Mouse (Mus musculus) heart, postnatal 10 days (tissue): ENCODE measurements around the gene Col4a2. TPM values are rescaled to one million over a fixed set of nuclear protein-coding genes. Genes with fewer than 3 reads are reported as not detected.
A peak's percentile ranks its signal among the peaks of the same experiment; 100 is the strongest.

Experiments
- DNase-seq, 2 experiments: peaks; one replicate each; pipeline ENCODE4 v3.0.0; 2021
- intact Hi-C: fragments of 180-260 bp; cut with DNase I; formaldehyde crosslinking; loops from one replicate; pipeline ENCODE4 v1.15.1; 2025
- total RNA-seq, 2 experiments: library from RNA; stranded (reverse); gene quantifications; 2 replicates each; pipeline ENCODE4 v1.2.3; 2021

Gene Col4a2
- total RNA-seq, 2 experiments from 2014 or later, result 697 to 713 TPM

- DNase-seq, result no peak
- intact Hi-C loops, result no loop called here
Measured at GRCm38 (mm10) chr8:11290533-11290932, 22.1 kb upstream of the Col4a2 start.

GRCm38 (mm10) chr8:11292611-11293010, 20.0 kb upstream of the Col4a2 start:
- intact Hi-C loops, result no loop called here
- peak in 1 of 2 experiments; percentile 70 for DNase-seq

GRCm38 (mm10) chr8:11296282-11296943, 16.2 kb upstream of the Col4a2 start:
- intact Hi-C loops, result no loop called here

GRCm38 (mm10) chr8:11297141-11297838, 15.3 kb upstream of the Col4a2 start:
- peak; percentile 80 to 81 for DNase-seq
- intact Hi-C loops, result no loop called here

More at GRCm38 (mm10) chr8:11296282-11296943, 16.2 kb upstream of the Col4a2 start:
- no peak for DNase-seq

- DNase-seq, result no peak
- intact Hi-C loops, result no loop called here
Measured at GRCm38 (mm10) chr8:11298531-11299316, 13.9 kb upstream of the Col4a2 start.

- no peak for DNase-seq
- intact Hi-C loops, result no loop called here
Measured at GRCm38 (mm10) chr8:11299317-11299602, 13.3 kb upstream of the Col4a2 start.

GRCm38 (mm10) chr8:11300436-11300835, 12.2 kb upstream of the Col4a2 start:
- DNase-seq, result no peak
- intact Hi-C loops, result no loop called here

GRCm38 (mm10) chr8:11304027-11304601, 8.5 kb upstream of the Col4a2 start:
- no peak for DNase-seq
- intact Hi-C loops, result no loop called here

GRCm38 (mm10) chr8:11305539-11305938, 7.1 kb upstream of the Col4a2 start:
- no peak for DNase-seq
- intact Hi-C loops, result no loop called here

GRCm38 (mm10) chr8:11307451-11307850, 5.2 kb upstream of the Col4a2 start:
- intact Hi-C loops, result no loop called here
- DNase-seq, result no peak

- peak in 1 of 2 experiments; percentile 39 for DNase-seq
- intact Hi-C loops, result loop anchor here (2.0 kb wide), 1 partner anchor 54 kb away; no protein-coding TSS in a partner anchor
Measured at GRCm38 (mm10) chr8:11308570-11308998, 4.0 kb upstream of the Col4a2 start.

GRCm38 (mm10) chr8:11309226-11309625, 3.4 kb upstream of the Col4a2 start:
- intact Hi-C loops, result loop anchor here (2.0 kb wide), 1 partner anchor 54 kb away; no protein-coding TSS in a partner anchor
- DNase-seq, result no peak

- no peak for DNase-seq
- intact Hi-C loops, result loop anchor here (5.0 kb wide), 1 partner anchor 33 kb away; no protein-coding TSS in a partner anchor
Measured at GRCm38 (mm10) chr8:11310049-11310448, 2.6 kb upstream of the Col4a2 start.

- intact Hi-C loops, result loop anchor here (1.0 to 5.0 kb wide), 2 partner anchors 35 to 70 kb away; no protein-coding TSS in a partner anchor
- peak; percentile 79 to 82 for DNase-seq
Measured at GRCm38 (mm10) chr8:11311681-11312348, 790 bp upstream of the Col4a2 start.

GRCm38 (mm10) chr8:11313176-11314111, 839 bp downstream of the Col4a2 start:
- peak; percentile 72 for DNase-seq
- intact Hi-C loops, result loop anchor here (1.0 to 5.0 kb wide), 2 partner anchors 36 to 80 kb away; no protein-coding TSS in a partner anchor

- no peak for DNase-seq
- intact Hi-C loops, result loop anchor here (5.0 kb wide), 1 partner anchor 37 kb away; no protein-coding TSS in a partner anchor
Measured at GRCm38 (mm10) chr8:11314613-11315012, 2.0 kb downstream of the Col4a2 start.

- DNase-seq, result no peak
Measured at GRCm38 (mm10) chr8:11315179-11315943, 2.8 kb downstream of the Col4a2 start.

GRCm38 (mm10) chr8:11316118-11316517, 3.5 kb downstream of the Col4a2 start:
- intact Hi-C loops, result no loop called here

More at GRCm38 (mm10) chr8:11315179-11315943, 2.8 kb downstream of the Col4a2 start:
- intact Hi-C loops, result no loop called here

More at GRCm38 (mm10) chr8:11316118-11316517, 3.5 kb downstream of the Col4a2 start:
- DNase-seq, result no peak
